ENCODE assay signal across 8 mouse cellular contexts in the genomic region with DNA sequence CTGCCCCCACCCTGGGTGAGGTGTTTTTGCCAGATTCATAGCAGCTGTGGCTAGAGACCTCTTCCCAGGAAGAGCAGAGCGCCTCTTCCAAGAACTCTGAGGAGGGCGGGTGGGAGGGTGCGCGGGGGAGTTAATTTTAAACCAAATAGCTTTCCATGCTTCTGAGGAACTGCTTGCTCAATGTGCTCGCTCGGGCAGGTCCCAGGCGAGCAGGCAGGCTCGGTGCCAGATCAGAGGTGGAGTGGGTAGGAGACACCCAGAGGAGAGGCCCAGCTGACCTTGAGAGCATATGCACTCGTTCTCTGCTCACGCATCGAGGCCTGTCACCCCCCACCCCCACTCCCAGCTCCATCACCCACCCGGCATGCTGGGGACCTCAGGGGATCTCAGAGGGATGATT. TPM values are rescaled to one million over a fixed set of nuclear protein-coding genes. Genes with fewer than 3 reads are reported as not detected.
A peak's percentile ranks its signal among the peaks of the same experiment; 100 is the strongest.
DNase-seq lines count a peak whose midpoint lies in the region; ATAC-seq and TF ChIP-seq lines count a peak whose summit lies in the region.

No protein-coding gene starts in this region.

- DNase-seq in G1E (ENCODE audit: low spot score), result peak; percentile 66
- DNase-seq in kidney, postnatal 4 days, result peak; percentile 90 to 95
- DNase-seq in lung, postnatal 4 days, result peak; percentile 78 to 90
- no peak for DNase-seq in thymus, postnatal 0 days (ENCODE audit: low spot score)
- no peak for DNase-seq in retina, embryonic 14.5 days (ENCODE audit: low spot score)
- DNase-seq in layer of hippocampus, adult 9-10 months (ENCODE audit: low spot score), result no peak

- TF ChIP-seq POLR2A in bone marrow, adult 2 months (IDR thresholded peaks at IDR 0.05; ENCODE audit: borderline replicate concordance, control insufficient read depth, low read depth, low read length), result no peak

- peak overlapping the region; percentile 38 for H3K4me2 ChIP-seq in heart, embryonic 14.5 days (ENCODE audit: low read length)

- H3K4me3 ChIP-seq in G1E (ENCODE audit: low read depth, low read length), result peak overlapping the region; percentile 64; the same call in 1 of the 2 replicates
- no peak overlapping the region for H3K4me3 ChIP-seq in bone marrow, adult 2 months (replicated peaks; ENCODE audit: control insufficient read depth, low read depth, low read length)
- no peak overlapping the region for H3K4me3 ChIP-seq in heart, embryonic 14.5 days (ENCODE audit: control insufficient read depth in 1 of 2, insufficient read depth in 1 of 2, low read depth in 1 of 2, low read length in 2 of 2)

- WGBS in bone marrow, adult 2 months, result 12% methylated on average over 12 of the region's 12 CpGs
- 23% methylated on average over 12 of the region's 12 CpGs for WGBS in heart, embryonic 14.5 days

- peaks cover 93% of the 10 kb centered on the region for H3K4me1 ChIP-seq in G1E (ENCODE audit: insufficient read depth, low read depth, low read length)
- peaks cover 13% of the 10 kb centered on the region for H3K4me1 ChIP-seq in bone marrow, adult 2 months (ENCODE audit: control insufficient read depth, insufficient read depth, low read length)
- H3K4me1 ChIP-seq in heart, embryonic 14.5 days (ENCODE audit: control insufficient read depth in 2 of 2, insufficient read depth in 2 of 2, low read length in 2 of 2), result peaks cover 36 to 38% of the 10 kb centered on the region in 2 experiments

- peaks cover 20% of the 10 kb centered on the region for H3K36me3 ChIP-seq in G1E (replicated peaks)
- H3K36me3 ChIP-seq in heart, embryonic 14.5 days (ENCODE audit: control insufficient read depth, insufficient read depth, low read length), result no peaks in the 10 kb centered on the region

- TF ChIP-seq CTCF in G1E (IDR thresholded peaks at IDR 0.05; ENCODE audit: low read depth, low read length), result no peak
- no peak for TF ChIP-seq CTCF in bone marrow, adult 2 months (IDR thresholded peaks at IDR 0.05; ENCODE audit: control insufficient read depth, insufficient read depth, low read length)

- H3K9ac ChIP-seq in heart, embryonic 14.5 days (ENCODE audit: low read length), result peak overlapping the region; percentile 48

- 0 out of 2 replicates have a peak, but pooled peaks have one; percentile 5 for ATAC-seq in G1E (ENCODE audit: extremely low read depth, insufficient number of reproducible peaks, low FRiP score, poor library complexity, severe bottlenecking)
- peak; percentile 70 for ATAC-seq in heart, embryonic 14.5 days (ENCODE audit: insufficient number of reproducible peaks, insufficient read depth, low FRiP score, low read depth)

- no peaks in the 10 kb centered on the region for H3K27me3 ChIP-seq in G1E (ENCODE audit: insufficient read depth, low read length)
- H3K27me3 ChIP-seq in heart, embryonic 14.5 days (ENCODE audit: control insufficient read depth, insufficient read depth, low read length), result no peaks in the 10 kb centered on the region

- H3K9me3 ChIP-seq in G1E (replicated peaks), result no peaks in the 10 kb centered on the region
- H3K9me3 ChIP-seq in heart, embryonic 14.5 days (ENCODE audit: control insufficient read depth, low read length), result no peaks in the 10 kb centered on the region

- H3K27ac ChIP-seq in bone marrow, adult 2 months (ENCODE audit: control insufficient read depth, insufficient read depth, low read depth, low read length, poor library complexity), result peak overlapping the region; percentile 83
- H3K27ac ChIP-seq in heart, embryonic 14.5 days (replicated peaks in 1 of 2; ENCODE audit: control insufficient read depth in 1 of 2, insufficient read depth in 1 of 2, low read depth in 2 of 2, low read length in 2 of 2), result peak overlapping the region; percentile 75 to 89

RNA-seq across cellular contexts. Expression of a gene that starts 12.1 kb away (rescaled TPM):
- total RNA-seq in G1E (2014; fragmentation: Nextera tagmentation) (106 TPM in 2 replicates), G1E (2017) (22.1 and 24.7 TPM in 2 replicates)
- polyA plus RNA-seq in G1E (2012), result 151 and 158 TPM in 2 replicates
- 2.5 and 7.0 TPM in 2 replicates for polyA plus RNA-seq in bone marrow, adult 2 months (2011; ENCODE audit: insufficient read depth, insufficient read length, low replicate concordance, missing spikeins)
- 14.7 and 14.9 TPM in 2 replicates for polyA plus RNA-seq in heart, embryonic 14.5 days (2014; fragmentation: Nextera tagmentation; extraction: Ambion mirVana)
- polyA plus RNA-seq in thymus, postnatal 0 days (2015; fragmentation: Nextera tagmentation; extraction: Ambion mirVana), result 12.9 and 20.3 TPM in 2 replicates

RNA-seq across cellular contexts. Expression of a gene that starts 18.2 kb away (rescaled TPM):
- total RNA-seq in G1E (2014; fragmentation: Nextera tagmentation) (41.5 and 66.3 TPM in 2 replicates), G1E (2017) (99.8 and 115 TPM in 2 replicates)
- polyA plus RNA-seq in G1E (2012), result 60.1 and 72.6 TPM in 2 replicates
- 16.9 and 46.9 TPM in 2 replicates for polyA plus RNA-seq in bone marrow, adult 2 months (2011; ENCODE audit: insufficient read depth, insufficient read length, low replicate concordance, missing spikeins)
- polyA plus RNA-seq in heart, embryonic 14.5 days (2014; fragmentation: Nextera tagmentation; extraction: Ambion mirVana), result 6.4 and 6.5 TPM in 2 replicates
- 21.9 and 22.5 TPM in 2 replicates for polyA plus RNA-seq in thymus, postnatal 0 days (2015; fragmentation: Nextera tagmentation; extraction: Ambion mirVana)

RNA-seq across cellular contexts. Expression of a gene that starts 30.3 kb away (rescaled TPM):
- total RNA-seq in G1E (2014; fragmentation: Nextera tagmentation), result 29.6 and 42.6 TPM in 2 replicates
- total RNA-seq in G1E (2017), result 35.6 and 48.6 TPM in 2 replicates
- 9.4 and 11.0 TPM in 2 replicates for polyA plus RNA-seq in G1E (2012)
- polyA plus RNA-seq in bone marrow, adult 2 months (2011; ENCODE audit: insufficient read depth, insufficient read length, low replicate concordance, missing spikeins), result 18.2 and 30.2 TPM in 2 replicates
- polyA plus RNA-seq in heart, embryonic 14.5 days (2014; fragmentation: Nextera tagmentation; extraction: Ambion mirVana), result 13.6 and 14.2 TPM in 2 replicates
- 5.7 and 6.2 TPM in 2 replicates for polyA plus RNA-seq in thymus, postnatal 0 days (2015; fragmentation: Nextera tagmentation; extraction: Ambion mirVana)

RNA-seq across cellular contexts. Expression of a gene that starts 32.5 kb away (rescaled TPM):
- 1.3 TPM in 1 of 2 replicates, not detected in the other for total RNA-seq in G1E (2014; fragmentation: Nextera tagmentation)
- total RNA-seq in G1E (2017), result 0.64 and 0.76 TPM in 2 replicates
- 0.29 and 0.46 TPM in 2 replicates for polyA plus RNA-seq in G1E (2012)
- not detected in 2 replicates for polyA plus RNA-seq in bone marrow, adult 2 months (2011; ENCODE audit: insufficient read depth, insufficient read length, low replicate concordance, missing spikeins)
- polyA plus RNA-seq in heart, embryonic 14.5 days (2014; fragmentation: Nextera tagmentation; extraction: Ambion mirVana), result 0.51 and 1.1 TPM in 2 replicates
- 0.42 and 0.51 TPM in 2 replicates for polyA plus RNA-seq in thymus, postnatal 0 days (2015; fragmentation: Nextera tagmentation; extraction: Ambion mirVana)

Comparison
In these comparisons a context has a peak if more than half of its experiments do, and no peak if none do; other contexts are left out.
1. DNase-seq: peak in G1E (single experiment), kidney, postnatal 4 days (2 of 2) and lung, postnatal 4 days (2 of 2); none in thymus, postnatal 0 days (single experiment), retina, embryonic 14.5 days (single experiment) and layer of hippocampus, adult 9-10 months (single experiment).